8 mouse cellular contexts compared by ENCODE assay signal in genomic region chr11:101984054-101985025, GRCm38 (mm10). TPM values are rescaled to one million over a fixed set of nuclear protein-coding genes. Genes with fewer than 3 reads are reported as not detected.
A peak's percentile ranks its signal among the peaks of the same experiment; 100 is the strongest.
DNase-seq lines count a peak whose midpoint lies in the region; ATAC-seq and TF ChIP-seq lines count a peak whose summit lies in the region.

Gene Cfap97d1, plus strand, starts transcription at chr11:101984279.

- no peaks in the 10 kb centered on the region for H3K9me3 ChIP-seq in embryonic facial prominence, embryonic 14.5 days (ENCODE audit: control insufficient read depth, low read length)
- H3K9me3 ChIP-seq in limb, embryonic 13.5 days: no peaks in the 10 kb centered on the region
- H3K9me3 ChIP-seq in midbrain, embryonic 15.5 days: no peaks in the 10 kb centered on the region

- TF ChIP-seq CTCF in bone marrow, adult 2 months (IDR thresholded peaks at IDR 0.05; ENCODE audit: control insufficient read depth, insufficient read depth, low read length): no peak

- 0 out of 2 replicates have a peak, but pooled peaks cover 8% of the 10 kb centered on the region for H3K36me3 ChIP-seq in embryonic facial prominence, embryonic 14.5 days (ENCODE audit: control insufficient read depth, insufficient read depth, low read length)
- H3K36me3 ChIP-seq in limb, embryonic 13.5 days: peaks cover 9% of the 10 kb centered on the region; the same call in 1 of the 2 replicates
- no peaks in the 10 kb centered on the region for H3K36me3 ChIP-seq in midbrain, embryonic 15.5 days (replicated peaks)

- peak; percentile 97 for DNase-seq in 3T3-L1 (ENCODE audit: low read depth, low spot score)
- peak; percentile 96 for DNase-seq in embryonic facial prominence, embryonic 14.5 days (ENCODE audit: low spot score)
- DNase-seq in heart, adult 8-10 months (ENCODE audit: low spot score): peak; percentile 98
- DNase-seq in kidney, adult 9 months: peak; percentile 98
- peak; percentile 78 to 81 for DNase-seq in spleen, adult 18-20 months

- H3K27ac ChIP-seq in bone marrow, adult 2 months (ENCODE audit: control insufficient read depth, insufficient read depth, low read depth, low read length, poor library complexity): peak within 1 kb of the TSS; percentile 73
- peak within 1 kb of the TSS; percentile 69 for H3K27ac ChIP-seq in embryonic facial prominence, embryonic 14.5 days (replicated peaks; ENCODE audit: low read depth, low read length)
- H3K27ac ChIP-seq in limb, embryonic 13.5 days: 0 out of 2 replicates have a peak within 1 kb of the TSS, but pooled peaks have one; percentile 15
- peak within 1 kb of the TSS; percentile 70 for H3K27ac ChIP-seq in midbrain, embryonic 15.5 days

- peaks cover 5% of the 10 kb centered on the region for H3K4me1 ChIP-seq in bone marrow, adult 2 months (ENCODE audit: control insufficient read depth, insufficient read depth, low read length)
- H3K4me1 ChIP-seq in embryonic facial prominence, embryonic 14.5 days (ENCODE audit: control insufficient read depth, insufficient read depth, low read length): peaks cover 4% of the 10 kb centered on the region
- peaks cover 31% of the 10 kb centered on the region for H3K4me1 ChIP-seq in limb, embryonic 13.5 days
- peaks cover 20% of the 10 kb centered on the region; the same call in 1 of the 2 replicates for H3K4me1 ChIP-seq in midbrain, embryonic 15.5 days

- H3K4me2 ChIP-seq in embryonic facial prominence, embryonic 14.5 days (ENCODE audit: low read depth, low read length): peak within 1 kb of the TSS; percentile 92
- H3K4me2 ChIP-seq in limb, embryonic 13.5 days (replicated peaks): peak within 1 kb of the TSS; percentile 99
- H3K4me2 ChIP-seq in midbrain, embryonic 15.5 days: peak within 1 kb of the TSS; percentile 96

- peak within 1 kb of the TSS; percentile 69 for H3K9ac ChIP-seq in embryonic facial prominence, embryonic 14.5 days (ENCODE audit: low read depth, low read length)
- peak within 1 kb of the TSS; percentile 72 for H3K9ac ChIP-seq in limb, embryonic 13.5 days
- peak within 1 kb of the TSS; percentile 66 for H3K9ac ChIP-seq in midbrain, embryonic 15.5 days

- peak; percentile 44; the same call in 1 of the 2 replicates for TF ChIP-seq POLR2A in bone marrow, adult 2 months (IDR thresholded peaks at IDR 0.05; ENCODE audit: borderline replicate concordance, control insufficient read depth, low read depth, low read length)

- peaks cover 3% of the 10 kb centered on the region; the same call in 1 of the 2 replicates for H3K27me3 ChIP-seq in embryonic facial prominence, embryonic 14.5 days (replicated peaks; ENCODE audit: control insufficient read depth, insufficient read depth, low read length)
- peaks cover 11% of the 10 kb centered on the region; the same call in 1 of the 2 replicates for H3K27me3 ChIP-seq in limb, embryonic 13.5 days
- H3K27me3 ChIP-seq in midbrain, embryonic 15.5 days (replicated peaks): 0 out of 2 replicates have a peak, but pooled peaks cover 4% of the 10 kb centered on the region

- WGBS in bone marrow, adult 2 months: under 1% methylated on average over 71 of the region's 71 CpGs
- 1% methylated on average over 54 of the region's 71 CpGs for WGBS in embryonic facial prominence, embryonic 14.5 days
- WGBS in limb, embryonic 13.5 days: under 1% methylated on average over 71 of the region's 71 CpGs
- WGBS in midbrain, embryonic 15.5 days: under 1% methylated on average over 70 of the region's 71 CpGs

- peak; percentile 81 for ATAC-seq in embryonic facial prominence, embryonic 14.5 days (ENCODE audit: low read depth)
- peak; percentile 80 for ATAC-seq in limb, embryonic 13.5 days (ENCODE audit: low FRiP score, low read depth)
- ATAC-seq in midbrain, embryonic 15.5 days (replicated peaks): peak; percentile 88

- H3K4me3 ChIP-seq in bone marrow, adult 2 months (replicated peaks; ENCODE audit: control insufficient read depth, low read depth, low read length): peak within 1 kb of the TSS; percentile 75
- peak within 1 kb of the TSS; percentile 56 for H3K4me3 ChIP-seq in embryonic facial prominence, embryonic 14.5 days (ENCODE audit: low read depth, low read length)
- peak within 1 kb of the TSS; percentile 74 for H3K4me3 ChIP-seq in limb, embryonic 13.5 days
- H3K4me3 ChIP-seq in midbrain, embryonic 15.5 days: peak within 1 kb of the TSS; percentile 61

RNA-seq across cellular contexts. Expression of gene Cfap97d1, which starts in this region (rescaled TPM):
- not detected in 2 replicates for polyA plus RNA-seq in bone marrow, adult 2 months (2011; ENCODE audit: insufficient read depth, insufficient read length, low replicate concordance, missing spikeins)
- polyA plus RNA-seq in embryonic facial prominence, embryonic 14.5 days (2014; fragmentation: Nextera tagmentation; extraction: Ambion mirVana): not detected in 2 replicates
- not detected for total RNA-seq in heart, adult 8-10 months (2022)
- polyA plus RNA-seq in limb, embryonic 13.5 days (2015; fragmentation: Nextera tagmentation; extraction: Ambion mirVana): not detected in 2 replicates
- not detected in 2 replicates for polyA plus RNA-seq in midbrain, embryonic 15.5 days (2015; fragmentation: Nextera tagmentation; extraction: Ambion mirVana)

Comparison
In these comparisons a context has a peak if more than half of its experiments do, and no peak if none do; other contexts are left out.
1. Peak in every context shown above with its lines: DNase-seq, ATAC-seq, H3K4me3 ChIP-seq and H3K27ac ChIP-seq.
2. Peak in DNase-seq, ATAC-seq, H3K4me3 ChIP-seq, H3K27ac ChIP-seq, H3K9ac ChIP-seq and H3K4me2 ChIP-seq in embryonic facial prominence, embryonic 14.5 days; RNA of the gene not detected or under 1 TPM.
3. Peak in DNase-seq in heart, adult 8-10 months; RNA of the gene not detected or under 1 TPM.
4. Peak in ATAC-seq, H3K4me3 ChIP-seq, H3K27ac ChIP-seq, H3K9ac ChIP-seq and H3K4me2 ChIP-seq in limb, embryonic 13.5 days; RNA of the gene not detected or under 1 TPM.
5. Peak in ATAC-seq, H3K4me3 ChIP-seq, H3K27ac ChIP-seq, H3K9ac ChIP-seq and H3K4me2 ChIP-seq in midbrain, embryonic 15.5 days; RNA of the gene not detected or under 1 TPM.
6. H3K27ac ChIP-seq: peak in every context shown above with its lines; median percentile 73 in bone marrow, adult 2 months; 70 in midbrain, embryonic 15.5 days; 69 in embryonic facial prominence, embryonic 14.5 days; 15 in limb, embryonic 13.5 days.